Mouse (Mus musculus) G1E (cell line): ENCODE measurements at regions not wholly inside any gene's neighbourhood (a gene's known extent, or its start where the extent isn't known, plus 50 kb on each side); places are given as distances from the start of the nearest gene placed in this dataset.

Experiments used
- ATAC-seq: 2 replicates; pipeline ENCODE4 v1.8.0; 2016; ENCODE audit warnings: mild to moderate bottlenecking; ENCODE audit not compliant: insufficient number of reproducible peaks, poor library complexity, low FRiP score, severe bottlenecking; ENCODE audit errors: extremely low read depth
- DNase-seq: peaks from one replicate; pipeline ENCODE4 v3.0.0; 2012; ENCODE audit warnings: low spot score
- H3K27me3 ChIP-seq: 2 replicates; pipeline ENCODE4 v1.6.1; 2012; ENCODE audit warnings: mild to moderate bottlenecking, low read length, inconsistent platforms; ENCODE audit not compliant: insufficient read depth
- H3K36me3 ChIP-seq: replicated peaks from 2 replicates; pipeline ENCODE3; 2012; ENCODE audit warnings: mild to moderate bottlenecking, inconsistent platforms
- H3K4me1 ChIP-seq: 2 replicates; pipeline ENCODE4 v1.6.1; 2012; ENCODE audit warnings: low read depth, low read length, inconsistent platforms, mixed read lengths; ENCODE audit not compliant: insufficient read depth
- H3K4me3 ChIP-seq: 2 replicates; pipeline ENCODE4 v1.5.1; 2012; ENCODE audit warnings: low read depth, mild to moderate bottlenecking, inconsistent platforms, low read length, moderate library complexity, mixed read lengths
- H3K9me3 ChIP-seq: replicated peaks from 2 replicates; pipeline ENCODE4 v1.6.1; 2012; ENCODE audit warnings: inconsistent platforms
- CTCF ChIP-seq: IDR thresholded peaks from 2 replicates; pipeline ENCODE4 v1.5.1; 2012; ENCODE audit warnings: low read depth, low read length, inconsistent platforms, mixed read lengths
- GATA1 ChIP-seq: IDR thresholded peaks from 2 replicates; pipeline ENCODE4 v1.6.1; 2012; ENCODE audit warnings: borderline replicate concordance, low read length, inconsistent platforms, mixed read lengths
- GATA2 ChIP-seq: IDR thresholded peaks from 2 replicates; pipeline ENCODE4 v1.6.1; 2012; ENCODE audit warnings: low read depth, low read length, inconsistent platforms, borderline replicate concordance
- POLR2AphosphoS5 ChIP-seq: IDR thresholded peaks from 2 replicates; pipeline ENCODE4 v1.6.1; 2012; ENCODE audit warnings: low read depth, low read length, inconsistent platforms; ENCODE audit not compliant: insufficient replicate concordance
- TAL1 ChIP-seq: conservative IDR thresholded peaks from 2 replicates; pipeline ENCODE4 v1.6.1; 2012; ENCODE audit warnings: low read depth, low read length, inconsistent platforms, mixed read lengths

DNA sequence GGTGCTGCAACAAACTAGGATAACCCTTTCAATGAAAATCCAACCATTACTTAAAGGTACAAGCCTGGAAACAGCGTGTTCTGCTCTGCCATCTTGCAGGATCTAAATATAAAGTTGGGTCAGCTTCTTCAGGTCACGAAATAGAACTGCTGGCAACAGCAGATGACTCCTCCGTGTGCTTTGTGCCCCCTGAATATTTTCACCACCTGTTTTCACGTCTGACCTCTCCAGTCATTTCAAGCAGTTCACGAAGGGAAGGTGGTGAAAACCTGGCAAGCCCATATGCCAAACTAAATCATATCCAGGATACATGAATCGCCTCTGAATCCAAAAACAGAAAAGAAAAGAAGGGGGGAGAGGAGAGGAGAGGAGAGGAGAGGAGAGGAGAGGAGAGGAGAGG is 133.3 kb downstream of the 1190002N15Rik start:
- TF ChIP-seq GATA2 (no peak), GATA1 (no peak), TAL1 (no peak), CTCF (no peak), POLR2AphosphoS5 (no peak)
- Histone ChIP-seq H3K9me3 (peaks cover 7% of the 10 kb centered on the region; the same call in 1 of the 2 replicates), H3K27me3 (no peaks in the 10 kb centered on the region), H3K4me3 (no peak overlapping the region), H3K4me1 (no peaks in the 10 kb centered on the region), H3K36me3 (no peaks in the 10 kb centered on the region)
- DNase-seq = no peak
- ATAC-seq = no peak

DNA sequence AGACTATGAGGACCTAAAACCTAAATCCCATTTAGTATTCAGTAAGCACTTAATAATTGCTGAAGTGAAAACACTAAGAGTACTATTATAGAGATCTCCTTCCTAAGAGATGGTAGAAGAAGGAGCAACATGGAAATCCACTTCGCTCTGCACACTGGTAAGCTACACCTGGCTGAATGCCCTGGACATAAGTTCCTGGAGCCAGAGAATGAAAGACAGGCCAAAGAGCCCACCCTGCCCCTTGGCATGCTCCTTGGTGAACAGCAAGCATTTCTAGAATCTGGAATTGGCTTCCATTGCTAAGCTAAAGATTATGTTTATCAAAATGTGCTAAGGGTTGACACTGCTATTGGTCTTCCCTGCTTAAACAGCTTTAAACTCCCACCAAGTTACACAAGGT is 137.3 kb downstream of the 1190002N15Rik start:
- H3K9me3 ChIP-seq = peaks cover 2% of the 10 kb centered on the region; the same call in 1 of the 2 replicates
- ATAC-seq (no peak), DNase-seq (no peak)
- no peak for TF ChIP-seq CTCF
- no peak for TF ChIP-seq POLR2AphosphoS5
- no peak for TF ChIP-seq TAL1
- no peak for TF ChIP-seq GATA1
- TF ChIP-seq GATA2 = no peak
- no peaks in the 10 kb centered on the region for H3K36me3 ChIP-seq
- H3K4me1 ChIP-seq = no peaks in the 10 kb centered on the region
- no peak overlapping the region for H3K4me3 ChIP-seq
- no peaks in the 10 kb centered on the region for H3K27me3 ChIP-seq

DNA sequence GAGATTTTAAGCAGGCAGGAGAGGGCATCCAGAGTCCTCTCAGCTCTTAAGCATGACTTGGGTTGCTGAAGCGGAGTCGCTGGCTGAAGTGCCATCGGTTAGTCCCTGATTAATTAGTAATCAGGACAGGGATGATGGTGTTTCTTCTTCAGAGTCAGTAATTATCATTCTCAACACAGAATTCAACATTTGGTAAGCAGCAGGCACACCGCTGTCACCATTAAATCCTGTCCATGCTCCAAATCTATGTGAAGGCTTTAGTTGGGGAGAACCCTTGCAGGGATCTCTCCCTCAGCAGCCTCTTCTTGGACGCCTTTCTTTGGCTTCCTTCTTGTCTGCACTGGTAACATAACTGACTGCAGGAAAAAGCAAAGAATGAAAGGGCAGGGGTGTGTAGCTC is 142.7 kb downstream of the 1190002N15Rik start:
- DNase-seq (no peak), ATAC-seq (no peak)
- Histone ChIP-seq H3K4me1 (no peaks in the 10 kb centered on the region), H3K4me3 (no peak overlapping the region), H3K27me3 (no peaks in the 10 kb centered on the region), H3K9me3 (peaks cover 2% of the 10 kb centered on the region), H3K36me3 (no peaks in the 10 kb centered on the region)
- TF ChIP-seq GATA2 (no peak), TAL1 (no peak), POLR2AphosphoS5 (no peak), GATA1 (no peak), CTCF (no peak)

DNA sequence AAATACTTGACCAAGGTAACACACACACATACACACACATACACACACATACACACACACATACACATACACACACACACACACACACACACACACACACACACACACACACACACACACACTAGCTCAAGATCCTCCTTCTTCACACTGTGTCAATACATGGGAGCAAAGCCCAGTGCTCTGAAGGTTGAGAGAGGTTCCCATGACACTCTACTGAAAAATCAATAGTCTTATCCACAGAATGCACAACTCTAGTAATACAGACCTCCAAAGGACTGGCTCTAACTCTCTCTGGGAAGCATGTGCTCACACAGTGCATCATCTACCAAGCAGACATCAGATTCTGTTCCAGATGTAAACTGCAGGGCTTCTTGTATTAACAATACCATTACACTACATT is 151.7 kb downstream of the 1190002N15Rik start:
- H3K4me3 ChIP-seq = no peak overlapping the region

DNA sequence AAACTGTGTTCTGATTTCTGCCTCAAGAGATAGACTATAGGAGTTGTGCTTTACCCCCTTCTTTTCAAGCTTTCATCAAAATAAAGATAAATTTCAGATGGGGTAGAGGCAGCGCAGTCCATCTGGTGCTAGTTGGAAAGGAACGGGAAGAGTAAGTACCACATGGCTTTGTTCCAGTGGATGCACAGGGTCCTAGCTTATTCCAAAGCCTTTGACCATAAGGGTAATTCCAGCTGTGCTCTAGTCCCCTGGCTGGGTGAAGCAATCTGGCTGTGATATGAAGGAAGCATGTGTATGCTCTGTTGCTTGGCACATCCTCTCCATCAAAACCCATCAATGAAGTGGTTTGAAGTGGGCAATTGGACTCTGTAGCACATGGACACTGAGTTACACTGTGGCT is 155.6 kb downstream of the 1190002N15Rik start:
- peaks cover 4% of the 10 kb centered on the region for H3K9me3 ChIP-seq
- H3K4me1 ChIP-seq = no peaks in the 10 kb centered on the region
- TF ChIP-seq GATA2 (no peak), GATA1 (no peak), TAL1 (no peak), POLR2AphosphoS5 (no peak)
- no peaks in the 10 kb centered on the region for H3K27me3 ChIP-seq
- ATAC-seq (no peak), DNase-seq (no peak)
- H3K36me3 ChIP-seq = no peaks in the 10 kb centered on the region
- no peak overlapping the region for H3K4me3 ChIP-seq

More for the DNA sequence above, 151.7 kb downstream of the 1190002N15Rik start:
- Histone ChIP-seq H3K36me3 (no peaks in the 10 kb centered on the region), H3K9me3 (peaks cover 4% of the 10 kb centered on the region; the same call in 1 of the 2 replicates), H3K4me1 (no peaks in the 10 kb centered on the region), H3K27me3 (no peaks in the 10 kb centered on the region)
- DNase-seq = no peak
- ATAC-seq = no peak
- no peak for TF ChIP-seq GATA2
- TF ChIP-seq GATA1 = no peak
- no peak for TF ChIP-seq POLR2AphosphoS5
- TF ChIP-seq TAL1 = no peak
- TF ChIP-seq CTCF = no peak

DNA sequence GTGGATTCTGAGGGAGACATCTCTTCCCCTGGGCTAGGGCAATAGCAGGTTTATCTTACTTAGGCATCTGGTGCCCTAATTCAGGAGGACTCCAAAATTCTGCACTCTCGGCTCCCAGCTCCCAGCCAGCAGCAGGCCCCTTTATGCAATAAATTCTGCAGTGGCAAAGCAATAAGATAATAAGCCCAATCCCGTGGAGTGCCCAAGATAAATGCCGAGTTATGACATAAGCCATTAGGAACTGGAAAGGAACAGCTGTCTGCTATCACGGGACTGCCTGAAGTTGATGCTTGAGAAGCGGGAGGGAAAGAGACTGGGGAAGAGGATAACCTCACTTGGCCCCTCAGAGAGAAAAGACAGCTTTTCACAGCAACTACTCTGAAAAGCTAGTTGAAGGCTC is 159.0 kb downstream of the 1190002N15Rik start:
- TF ChIP-seq GATA2 = no peak
- TF ChIP-seq GATA1 = no peak
- TF ChIP-seq POLR2AphosphoS5 = no peak
- no peak for TF ChIP-seq TAL1
- no peak for TF ChIP-seq CTCF
- ATAC-seq = no peak
- no peaks in the 10 kb centered on the region for H3K27me3 ChIP-seq
- no peaks in the 10 kb centered on the region for H3K4me1 ChIP-seq
- no peak overlapping the region for H3K4me3 ChIP-seq
- no peaks in the 10 kb centered on the region for H3K36me3 ChIP-seq
- H3K9me3 ChIP-seq = peaks cover 7% of the 10 kb centered on the region
- DNase-seq = no peak

DNA sequence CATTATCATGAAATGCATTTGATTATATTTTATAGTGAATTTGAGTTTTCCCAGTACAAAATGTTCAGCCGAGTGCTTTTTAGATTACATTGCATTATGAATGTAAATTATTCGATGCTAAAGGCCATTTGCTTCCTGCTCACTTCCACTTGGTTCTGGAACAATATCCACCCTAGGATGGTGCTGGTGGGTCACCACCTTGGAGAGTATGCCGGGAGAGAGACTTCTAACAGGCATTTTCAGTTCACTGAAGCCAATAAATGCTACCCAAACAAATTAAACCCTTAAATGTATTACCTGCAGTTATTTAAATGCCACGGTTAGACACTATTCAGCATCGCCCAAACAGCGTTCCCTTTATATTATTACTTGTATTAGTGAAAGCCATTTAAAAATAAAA is 159.6 kb downstream of the 1190002N15Rik start:
- H3K4me3 ChIP-seq = no peak overlapping the region
- DNase-seq (no peak), ATAC-seq (no peak)
- H3K4me1 ChIP-seq = no peaks in the 10 kb centered on the region
- no peaks in the 10 kb centered on the region for H3K27me3 ChIP-seq
- no peaks in the 10 kb centered on the region for H3K36me3 ChIP-seq
- H3K9me3 ChIP-seq = peaks cover 7% of the 10 kb centered on the region
- TF ChIP-seq GATA2 = no peak
- TF ChIP-seq CTCF = no peak
- TF ChIP-seq GATA1 = no peak
- no peak for TF ChIP-seq POLR2AphosphoS5
- TF ChIP-seq TAL1 = no peak
